Mouse (Mus musculus) hindbrain, embryonic 15.5 days (tissue): ENCODE measurements at regions not wholly inside any gene's neighbourhood (a gene's known extent, or its start where the extent isn't known, plus 50 kb on each side); places are given as distances from the start of the nearest gene placed in this dataset.

Source experiments
- ATAC-seq: fragments of 200-750 bp; cut with Nextera tagmentation; 2 replicates; pipeline ENCODE4 v1.8.0; 2017; ENCODE audit warnings: low read depth, moderate number of reproducible peaks, moderate TSS enrichment; ENCODE audit not compliant: low FRiP score
- H3K27ac ChIP-seq: fragments of 300-500 bp; sonication (generic); replicated peaks from 2 replicates; pipeline ENCODE4 v1.5.1; 2015; ENCODE audit warnings: mild to moderate bottlenecking, inconsistent platforms
- H3K27me3 ChIP-seq: fragments of 300-500 bp; sonication (generic); 2 replicates; pipeline ENCODE4 v1.6.1; 2015; ENCODE audit warnings: control low read depth, inconsistent platforms
- H3K36me3 ChIP-seq: fragments of 300-500 bp; sonication (generic); 2 replicates; pipeline ENCODE4 v1.6.1; 2015; ENCODE audit warnings: control low read depth, inconsistent platforms
- H3K4me1 ChIP-seq: fragments of 300-500 bp; sonication (generic); replicated peaks from 2 replicates; pipeline ENCODE4 v1.6.1; 2015; ENCODE audit warnings: control low read depth, inconsistent platforms
- H3K4me2 ChIP-seq: fragments of 300-500 bp; sonication (generic); 2 replicates; pipeline ENCODE4 v1.6.1; 2015; ENCODE audit warnings: moderate library complexity, mild to moderate bottlenecking, inconsistent platforms
- H3K4me3 ChIP-seq: fragments of 300-500 bp; sonication (generic); 2 replicates; pipeline ENCODE4 v1.5.1; 2015; ENCODE audit warnings: mild to moderate bottlenecking, inconsistent platforms
- H3K9ac ChIP-seq: fragments of 300-500 bp; sonication (generic); 2 replicates; pipeline ENCODE4 v1.6.1; 2015; ENCODE audit warnings: inconsistent platforms
- H3K9me3 ChIP-seq: fragments of 300-500 bp; sonication (generic); 2 replicates; pipeline ENCODE4 v1.6.1; 2016; ENCODE audit warnings: control low read depth, inconsistent platforms
- WGBS: fragments of 180-500 bp; shearing (Covaris S2); methylation state at CpG from one replicate; pipeline ENCODE4 v1.1.7; 2015; 5-methylcytosine and 5-hydroxymethylcytosine counted together

- H3K4me3 ChIP-seq: no peak overlapping the region
- no peaks in the 10 kb centered on the region for H3K9me3 ChIP-seq
- H3K27ac ChIP-seq: no peak overlapping the region
- no peak for ATAC-seq
- no peaks in the 10 kb centered on the region for H3K27me3 ChIP-seq
- 80% methylated on average over 4 of the region's 4 CpGs for WGBS
- H3K9ac ChIP-seq: no peak overlapping the region
- H3K4me2 ChIP-seq: no peak overlapping the region
- peaks cover 7% of the 10 kb centered on the region for H3K4me1 ChIP-seq
- H3K36me3 ChIP-seq: no peaks in the 10 kb centered on the region
Measured at GRCm38 (mm10) chr1:81581208-81581607, 504.5 kb downstream of the Nyap2 start.

- Histone ChIP-seq H3K4me3 (no peak overlapping the region), H3K9ac (no peak overlapping the region), H3K36me3 (no peaks in the 10 kb centered on the region), H3K27me3 (no peaks in the 10 kb centered on the region), H3K4me2 (no peak overlapping the region), H3K4me1 (peaks cover 1% of the 10 kb centered on the region), H3K27ac (no peak overlapping the region), H3K9me3 (no peaks in the 10 kb centered on the region)
- whole genome bisulfite sequencing: 34% methylated on average over 11 of the region's 11 CpGs
- no peak for ATAC-seq
Measured at GRCm38 (mm10) chr1:81587780-81588307, 511.1 kb downstream of the Nyap2 start.

- H3K4me3 ChIP-seq: no peak overlapping the region
- ATAC-seq: no peak
- H3K36me3 ChIP-seq: no peaks in the 10 kb centered on the region
- WGBS: 92% methylated on average over 5 of the region's 5 CpGs
- no peak overlapping the region for H3K4me2 ChIP-seq
- no peaks in the 10 kb centered on the region for H3K9me3 ChIP-seq
- H3K27ac ChIP-seq: no peak overlapping the region
- no peaks in the 10 kb centered on the region for H3K27me3 ChIP-seq
- no peak overlapping the region for H3K9ac ChIP-seq
- H3K4me1 ChIP-seq: peaks cover 17% of the 10 kb centered on the region
Measured at GRCm38 (mm10) chr1:81591623-81592022, 514.9 kb downstream of the Nyap2 start.

- Histone ChIP-seq H3K4me2 (peak overlapping the region; percentile 73), H3K4me3 (peak overlapping the region; percentile 42), H3K36me3 (no peaks in the 10 kb centered on the region), H3K27me3 (no peaks in the 10 kb centered on the region), H3K9me3 (no peaks in the 10 kb centered on the region), H3K9ac (peak overlapping the region; percentile 69), H3K27ac (peak overlapping the region; percentile 96), H3K4me1 (peaks cover 17% of the 10 kb centered on the region)
- 3% methylated on average over 19 of the region's 19 CpGs for WGBS
- ATAC-seq: peak; percentile 99
Measured at GRCm38 (mm10) chr1:81593280-81594182, 516.8 kb downstream of the Nyap2 start.

- H3K9me3 ChIP-seq: no peaks in the 10 kb centered on the region
- peaks cover 17% of the 10 kb centered on the region for H3K4me1 ChIP-seq
- peak overlapping the region; percentile 73 for H3K4me2 ChIP-seq
- H3K27ac ChIP-seq: peak overlapping the region; percentile 96
- H3K36me3 ChIP-seq: no peaks in the 10 kb centered on the region
- under 1% methylated on average over 5 of the region's 5 CpGs for WGBS
- H3K4me3 ChIP-seq: peak overlapping the region; percentile 42
- H3K9ac ChIP-seq: peak overlapping the region; percentile 69
- H3K27me3 ChIP-seq: no peaks in the 10 kb centered on the region
- peak; percentile 32; the same call in 1 of the 2 replicates for ATAC-seq
Measured at GRCm38 (mm10) chr1:81594183-81594515, 517.4 kb downstream of the Nyap2 start.

- ATAC-seq: no peak
- peaks cover 17% of the 10 kb centered on the region for H3K4me1 ChIP-seq
- no peaks in the 10 kb centered on the region for H3K27me3 ChIP-seq
- WGBS: 4% methylated on average over 3 of the region's 3 CpGs
- peak overlapping the region; percentile 73 for H3K4me2 ChIP-seq
- no peaks in the 10 kb centered on the region for H3K9me3 ChIP-seq
- peak overlapping the region; percentile 96 for H3K27ac ChIP-seq
- H3K36me3 ChIP-seq: no peaks in the 10 kb centered on the region
- H3K9ac ChIP-seq: peak overlapping the region; percentile 69; the same call in 1 of the 2 replicates
- H3K4me3 ChIP-seq: peak overlapping the region; percentile 42; the same call in 1 of the 2 replicates
Measured at GRCm38 (mm10) chr1:81594606-81595005, 517.9 kb downstream of the Nyap2 start.

GRCm38 (mm10) chr1:81608772-81609171 is 532.0 kb downstream of the Nyap2 start:
- WGBS: 0% methylated on average over 1 of the region's 1 CpGs
- no peaks in the 10 kb centered on the region for H3K9me3 ChIP-seq
- no peak overlapping the region for H3K9ac ChIP-seq
- H3K27me3 ChIP-seq: no peaks in the 10 kb centered on the region
- no peak overlapping the region for H3K4me3 ChIP-seq
- no peak for ATAC-seq
- no peak overlapping the region for H3K4me2 ChIP-seq
- H3K27ac ChIP-seq: no peak overlapping the region
- no peaks in the 10 kb centered on the region for H3K4me1 ChIP-seq
- no peaks in the 10 kb centered on the region for H3K36me3 ChIP-seq

- no peak overlapping the region for H3K4me3 ChIP-seq
- no peaks in the 10 kb centered on the region for H3K9me3 ChIP-seq
- ATAC-seq: no peak
- no peak overlapping the region for H3K27ac ChIP-seq
- H3K9ac ChIP-seq: no peak overlapping the region
- H3K27me3 ChIP-seq: no peaks in the 10 kb centered on the region
- WGBS: 82% methylated on average over 2 of the region's 2 CpGs
- no peak overlapping the region for H3K4me2 ChIP-seq
- H3K4me1 ChIP-seq: no peaks in the 10 kb centered on the region
- H3K36me3 ChIP-seq: no peaks in the 10 kb centered on the region
Measured at GRCm38 (mm10) chr1:81618880-81619279, 542.1 kb downstream of the Nyap2 start.

GRCm38 (mm10) chr1:81624141-81624540 is 547.4 kb downstream of the Nyap2 start:
- Histone ChIP-seq H3K4me1 (no peaks in the 10 kb centered on the region), H3K9me3 (no peaks in the 10 kb centered on the region), H3K27ac (no peak overlapping the region), H3K9ac (no peak overlapping the region), H3K27me3 (no peaks in the 10 kb centered on the region), H3K4me3 (no peak overlapping the region), H3K4me2 (no peak overlapping the region), H3K36me3 (no peaks in the 10 kb centered on the region)
- ATAC-seq: no peak
- 81% methylated on average over 4 of the region's 4 CpGs for WGBS

GRCm38 (mm10) chr1:81632704-81633103 is 556.0 kb downstream of the Nyap2 start:
- Histone ChIP-seq H3K4me3 (no peak overlapping the region), H3K27ac (no peak overlapping the region), H3K4me1 (no peaks in the 10 kb centered on the region), H3K36me3 (no peaks in the 10 kb centered on the region), H3K27me3 (no peaks in the 10 kb centered on the region), H3K4me2 (no peak overlapping the region), H3K9ac (no peak overlapping the region), H3K9me3 (no peaks in the 10 kb centered on the region)
- WGBS: 88% methylated on average over 1 of the region's 1 CpGs
- ATAC-seq: no peak

GRCm38 (mm10) chr1:81637357-81637756 is 560.6 kb downstream of the Nyap2 start:
- no peaks in the 10 kb centered on the region for H3K9me3 ChIP-seq
- WGBS: 85% methylated on average over 5 of the region's 5 CpGs
- H3K9ac ChIP-seq: no peak overlapping the region
- no peak for ATAC-seq
- H3K4me3 ChIP-seq: no peak overlapping the region
- no peak overlapping the region for H3K27ac ChIP-seq
- H3K36me3 ChIP-seq: no peaks in the 10 kb centered on the region
- no peaks in the 10 kb centered on the region for H3K27me3 ChIP-seq
- no peaks in the 10 kb centered on the region for H3K4me1 ChIP-seq
- no peak overlapping the region for H3K4me2 ChIP-seq

GRCm38 (mm10) chr1:81652990-81653717 is 576.4 kb downstream of the Nyap2 start:
- no peak for ATAC-seq
- Histone ChIP-seq H3K27ac (no peak overlapping the region), H3K27me3 (no peaks in the 10 kb centered on the region), H3K9ac (no peak overlapping the region), H3K4me3 (no peak overlapping the region), H3K4me1 (no peaks in the 10 kb centered on the region), H3K4me2 (no peak overlapping the region), H3K9me3 (no peaks in the 10 kb centered on the region), H3K36me3 (no peaks in the 10 kb centered on the region)
- WGBS: 90% methylated on average over 9 of the region's 9 CpGs
